Mouse (Mus musculus): ENCODE results near the gene Fgf6.

The Fgf6 gene

DNA sequence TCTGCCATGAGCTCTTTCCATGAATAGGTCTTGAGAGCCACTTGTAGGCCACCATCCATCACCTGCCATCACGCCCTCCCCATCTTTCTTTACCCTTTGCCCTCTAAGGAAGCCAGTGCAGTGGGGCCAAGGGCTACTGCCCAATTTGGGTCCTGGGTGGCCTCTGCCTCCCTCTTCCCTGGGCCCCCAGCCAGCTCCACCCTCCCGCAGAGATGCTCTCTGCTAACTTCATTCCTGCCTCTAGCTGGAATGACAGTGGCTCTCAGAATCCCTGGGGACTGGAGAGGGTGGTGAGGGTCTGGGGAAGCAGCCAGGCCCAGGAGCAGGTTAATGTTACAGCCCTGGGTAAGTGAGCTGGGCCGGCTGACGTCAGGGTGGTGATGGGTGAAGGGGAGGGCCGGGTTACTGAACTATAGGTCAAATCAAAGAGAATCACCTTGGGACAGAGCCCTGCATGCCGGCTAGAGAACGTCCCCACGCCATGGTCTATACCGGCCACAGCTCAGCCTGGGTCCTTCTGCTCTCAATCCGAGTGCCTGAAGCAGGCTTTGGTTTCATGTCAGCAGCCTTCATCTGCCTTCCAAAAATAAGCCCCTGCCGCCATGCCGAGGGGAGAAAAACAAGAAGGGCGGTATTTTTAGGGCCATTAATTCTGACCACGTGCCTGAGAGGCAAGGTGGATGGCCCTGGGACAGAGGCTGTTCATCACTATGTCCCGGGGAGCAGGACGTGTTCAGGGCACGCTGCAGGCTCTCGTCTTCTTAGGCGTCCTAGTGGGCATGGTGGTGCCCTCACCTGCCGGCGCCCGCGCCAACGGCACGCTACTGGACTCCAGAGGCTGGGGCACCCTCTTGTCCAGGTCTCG lies at the start of gene Fgf6:
Gene Fgf6, plus strand, starts transcription at position 681 of the 865 bp plus-strand sequence.
- DNase-seq, result no peak

DNA sequence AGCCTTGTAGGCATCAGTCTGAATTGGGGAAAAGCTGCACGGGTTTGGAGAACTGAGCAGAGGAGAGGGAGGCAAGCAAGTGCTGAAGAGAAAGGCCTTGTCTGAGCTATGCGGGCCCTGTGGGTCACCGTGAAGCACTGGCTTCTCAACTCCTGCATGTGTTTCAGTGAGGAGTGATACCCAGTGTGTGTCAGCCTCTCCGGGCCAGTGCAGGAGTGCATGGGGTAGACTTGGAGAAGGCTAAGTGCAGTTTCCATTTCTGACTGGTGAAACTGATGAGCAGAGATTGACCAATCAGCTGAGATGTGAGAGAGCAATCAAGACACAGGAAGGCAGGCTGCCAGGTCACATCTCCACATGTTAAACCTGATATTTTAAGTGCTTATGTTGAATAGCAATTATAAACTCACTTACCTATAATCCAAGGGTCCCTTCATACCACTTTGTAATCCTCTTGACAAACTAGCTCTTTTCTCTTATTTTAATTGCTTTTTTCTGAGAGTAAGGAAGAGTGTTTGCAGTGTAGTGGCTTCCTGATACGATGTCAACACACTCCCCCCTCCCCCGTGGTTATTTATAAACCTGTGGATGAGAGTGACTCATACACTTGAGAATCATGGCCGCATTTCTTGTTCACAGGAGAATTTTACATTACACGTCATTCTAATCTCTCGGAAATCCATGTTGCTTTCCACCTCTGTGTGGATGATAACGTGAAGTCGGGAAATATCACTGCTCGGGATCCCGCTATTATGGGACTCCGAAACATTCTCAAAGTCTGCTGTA lies 49.0 kb upstream of the Fgf6 start:
- no peak for DNase-seq

DNA sequence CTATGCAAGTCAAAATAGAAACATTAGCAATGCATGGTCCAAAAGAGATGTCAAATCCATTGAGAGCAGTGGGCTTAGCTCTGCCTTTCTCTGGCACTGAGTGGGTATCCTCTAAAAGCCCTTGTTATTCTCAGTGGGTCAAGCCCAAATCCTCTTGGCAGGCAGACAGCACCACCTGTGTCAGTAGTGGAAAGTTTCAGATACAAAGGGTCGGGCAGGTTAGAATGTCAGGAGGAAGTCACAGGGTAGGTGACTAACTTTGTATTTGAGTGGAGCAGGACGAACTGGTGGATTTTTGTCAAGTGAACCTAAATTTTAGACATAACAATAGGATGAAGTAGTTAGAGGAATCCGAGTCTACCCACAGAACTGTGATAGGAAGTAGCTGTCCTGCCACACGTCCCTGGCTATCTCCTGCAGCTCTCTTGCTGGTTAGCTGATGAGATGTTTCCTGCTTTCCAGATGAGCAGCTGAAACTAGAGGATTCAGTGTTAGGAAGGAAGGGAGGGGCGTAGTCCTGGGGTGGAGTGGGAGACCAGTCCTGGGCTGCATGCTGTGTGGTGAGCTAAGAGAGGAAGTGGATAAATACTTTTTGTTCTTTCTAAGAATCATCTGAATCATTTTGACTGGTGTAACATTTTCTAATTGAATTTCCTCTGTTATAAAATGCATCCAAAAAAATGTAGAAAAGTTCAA lies 33.7 kb upstream of the Fgf6 start:
- no peak for DNase-seq

DNA sequence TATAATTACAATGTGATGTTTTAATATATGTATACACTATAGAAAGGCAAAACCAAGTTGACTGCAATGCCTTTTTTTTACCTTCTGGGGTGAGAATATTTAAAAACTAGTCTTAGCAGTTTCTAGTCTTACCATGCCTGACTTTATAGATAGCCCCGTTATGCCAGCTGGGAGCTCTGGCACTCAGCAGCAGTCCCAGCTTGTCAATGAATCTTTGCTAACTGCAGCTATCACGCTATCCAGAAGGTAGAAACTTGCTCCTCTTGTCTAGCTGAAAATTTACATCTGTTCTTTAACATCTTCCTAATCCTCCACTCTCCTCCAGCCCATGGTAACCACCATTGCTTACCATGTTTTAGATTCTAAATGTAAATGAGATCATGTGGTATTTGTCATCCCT lies 21.7 kb upstream of the Fgf6 start:
- DNase-seq, result no peak

DNA sequence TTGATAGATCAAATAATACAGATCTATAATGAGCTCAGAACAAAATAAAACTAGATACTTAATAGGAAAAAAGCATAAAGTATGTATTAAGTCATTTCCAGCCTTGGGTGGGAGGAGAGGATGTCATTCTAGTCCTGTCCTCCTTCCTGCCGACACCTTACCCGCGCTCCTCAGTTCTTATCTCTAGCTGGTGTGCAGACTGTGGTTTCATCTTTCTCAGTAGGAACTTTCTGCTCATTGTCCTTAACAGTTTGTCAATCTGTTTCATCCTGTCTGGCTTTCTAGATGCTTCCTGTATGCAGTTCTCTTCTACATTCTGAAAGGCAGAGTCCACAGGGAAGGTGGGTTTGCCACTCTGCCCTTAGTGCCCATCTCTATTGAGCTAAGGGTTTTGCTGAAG lies 19.9 kb upstream of the Fgf6 start:
- no peak for DNase-seq

DNA sequence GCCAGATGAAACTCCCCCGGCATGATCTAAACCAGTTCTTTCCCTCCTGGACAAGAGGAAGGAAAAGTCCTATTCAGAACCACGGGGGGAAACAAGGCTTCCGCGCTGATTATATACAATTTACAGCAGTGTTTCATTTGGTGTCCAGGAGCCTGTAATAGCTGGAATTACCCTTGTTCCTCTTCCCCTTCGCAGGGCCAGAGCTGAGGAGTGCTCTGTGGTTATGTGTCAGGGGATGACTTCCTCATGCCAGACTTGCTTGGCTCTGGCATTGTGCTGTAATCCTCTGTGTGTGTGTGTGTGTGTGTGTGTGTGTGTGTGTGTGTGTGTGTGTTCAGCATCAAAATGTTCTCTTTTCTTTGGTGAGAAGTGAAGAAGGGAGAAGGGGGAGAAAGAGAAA lies 19.0 kb upstream of the Fgf6 start:
- DNase-seq, result no peak

DNA sequence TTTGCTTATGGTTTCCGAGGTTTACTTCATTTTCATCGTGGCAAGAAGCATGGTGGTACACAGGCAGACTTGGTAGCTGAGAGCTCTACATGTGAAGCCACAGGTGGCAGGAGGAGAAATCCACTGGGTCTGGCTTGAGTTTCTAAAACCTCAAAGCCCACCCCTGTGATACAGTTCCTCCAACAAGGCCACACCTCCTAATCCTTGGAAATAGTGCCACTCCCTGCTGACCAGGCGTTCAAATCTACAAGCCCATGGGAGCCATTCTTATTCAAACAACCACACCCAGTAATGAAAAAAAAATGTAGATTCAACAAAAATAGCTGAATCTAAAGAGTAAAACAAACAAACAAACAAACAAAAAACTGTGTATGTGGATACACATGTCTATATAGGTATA lies 9.7 kb upstream of the Fgf6 start:
- no peak for DNase-seq

DNA sequence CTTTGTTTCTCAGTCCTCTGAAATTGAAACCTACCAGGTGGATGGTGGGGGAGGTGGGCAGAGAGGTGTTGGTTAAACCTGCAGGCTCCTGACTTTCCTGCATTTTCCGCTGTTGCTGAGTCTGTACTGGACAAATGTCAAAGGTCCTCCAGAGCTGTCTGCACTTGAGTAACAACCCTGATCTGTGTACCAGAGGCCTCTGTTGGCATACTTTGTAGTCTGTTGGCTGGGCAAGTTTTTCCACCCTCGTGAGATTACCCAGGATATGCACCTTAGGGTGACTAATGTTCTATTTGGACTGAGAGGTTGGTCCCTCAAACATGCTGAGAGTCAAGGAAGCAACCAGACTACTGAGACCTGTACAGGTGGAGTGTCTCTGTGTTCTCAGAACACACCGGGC lies 8.8 kb upstream of the Fgf6 start:
- no peak for DNase-seq

DNA sequence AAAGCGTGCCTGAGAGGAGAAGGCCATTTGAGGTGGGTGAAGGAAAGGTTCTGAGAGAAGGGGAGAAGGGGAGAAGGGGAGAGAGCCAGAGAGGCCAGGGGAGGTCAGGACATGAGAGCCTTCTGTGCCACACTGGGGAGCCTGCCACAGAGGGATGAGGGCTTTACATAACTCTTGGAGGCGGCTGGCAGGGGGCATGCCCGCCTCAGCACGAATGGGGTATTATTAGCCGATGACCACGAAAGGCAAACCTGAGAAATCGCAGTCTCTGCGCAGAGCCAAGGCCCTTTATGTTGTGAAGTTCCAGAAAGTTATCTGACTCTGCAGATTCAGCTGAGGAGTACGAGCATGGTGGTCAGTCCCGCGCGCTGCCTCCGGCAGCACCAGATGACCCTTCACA lies 5.4 kb upstream of the Fgf6 start:
- no peak for DNase-seq

DNA sequence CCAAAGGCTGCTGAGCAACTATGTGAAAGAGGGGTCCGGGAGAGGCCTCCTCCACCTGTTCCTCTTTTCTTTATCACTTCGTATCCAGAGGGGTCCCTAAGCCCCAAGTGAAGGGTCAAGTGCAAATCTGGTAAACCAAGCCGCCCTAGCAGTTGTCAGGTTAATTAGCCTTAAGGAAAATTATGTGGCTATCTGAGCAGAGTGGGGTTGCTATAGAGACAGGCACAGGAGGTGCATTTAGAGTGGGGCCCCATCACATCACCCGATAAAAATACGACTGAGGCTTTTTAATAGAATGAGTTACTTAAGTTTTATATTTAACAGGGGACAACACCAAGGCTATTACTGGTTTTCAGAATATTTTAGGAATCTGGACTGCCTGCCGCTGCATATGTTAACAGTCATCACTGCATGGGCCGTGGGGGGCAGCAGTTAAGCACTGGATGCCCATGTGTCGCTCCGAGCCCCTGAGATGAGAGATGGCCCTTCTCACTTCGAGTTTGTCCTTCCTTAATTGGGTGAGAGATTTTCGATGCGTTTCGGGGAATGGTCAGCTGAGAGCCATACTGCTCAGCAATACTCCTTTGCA lies 3.3 kb upstream of the Fgf6 start:
- DNase-seq, result no peak

DNA sequence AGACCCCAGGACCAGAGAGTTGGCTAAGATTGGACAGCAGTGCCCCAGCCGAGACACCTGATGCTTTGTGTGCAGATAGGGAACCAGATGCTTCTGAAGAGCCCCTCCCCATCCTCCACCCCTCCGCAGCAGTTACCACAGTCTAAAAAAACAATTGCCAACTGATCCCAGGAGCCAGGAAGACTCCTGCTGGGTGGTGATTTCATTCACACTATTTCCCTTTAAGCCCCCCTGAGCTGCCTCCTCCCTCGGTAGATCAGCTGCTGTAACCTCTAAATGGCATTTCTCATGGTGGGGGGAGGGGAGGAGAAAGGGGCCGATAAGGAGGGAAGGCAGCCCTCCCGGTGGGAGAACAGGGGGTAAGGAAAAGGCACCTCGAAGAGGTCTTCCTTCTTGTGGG lies 3.9 kb downstream of the Fgf6 start:
- DNase-seq, result peak; percentile 18

DNA sequence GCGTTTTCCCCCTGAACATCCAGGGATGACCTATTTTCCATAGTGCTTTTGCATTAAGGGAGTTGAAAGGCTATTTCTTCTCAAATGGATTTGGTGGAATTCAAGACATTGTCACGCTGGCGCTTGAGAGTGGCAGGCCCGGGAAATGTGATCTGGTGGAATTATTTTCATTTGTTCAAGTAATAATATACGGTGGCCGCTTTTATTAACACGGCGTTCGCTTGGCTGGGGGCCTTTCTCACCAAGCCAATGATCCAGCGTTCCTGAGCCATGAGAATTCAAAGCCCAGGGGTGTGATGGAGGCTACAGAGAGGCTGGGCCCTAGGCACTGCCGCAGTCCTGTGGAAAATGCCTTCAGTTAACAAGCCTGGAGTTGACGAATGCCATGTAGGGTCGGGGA lies 5.0 kb downstream of the Fgf6 start:
- DNase-seq, result peak; percentile 20

DNA sequence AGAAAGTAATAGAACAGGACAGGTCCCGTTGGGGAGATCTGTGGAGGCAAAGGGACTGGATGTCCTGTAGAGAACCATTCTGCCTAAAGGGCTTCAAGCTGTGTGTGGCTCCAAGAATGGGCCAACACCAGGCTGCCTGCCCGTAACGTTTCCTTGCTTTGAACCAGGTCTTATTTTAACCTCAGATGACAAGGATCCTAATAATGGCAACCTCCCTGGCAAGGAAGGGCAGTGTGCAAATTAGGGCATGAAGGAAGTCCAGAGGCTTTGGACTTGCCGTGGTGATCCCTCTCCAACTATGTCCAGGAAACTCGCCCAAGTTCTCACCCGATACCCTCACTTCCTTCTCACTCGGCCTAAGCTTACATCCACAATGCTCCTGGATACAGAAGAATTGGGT lies 9.4 kb downstream of the Fgf6 start:
- no peak for DNase-seq

DNA sequence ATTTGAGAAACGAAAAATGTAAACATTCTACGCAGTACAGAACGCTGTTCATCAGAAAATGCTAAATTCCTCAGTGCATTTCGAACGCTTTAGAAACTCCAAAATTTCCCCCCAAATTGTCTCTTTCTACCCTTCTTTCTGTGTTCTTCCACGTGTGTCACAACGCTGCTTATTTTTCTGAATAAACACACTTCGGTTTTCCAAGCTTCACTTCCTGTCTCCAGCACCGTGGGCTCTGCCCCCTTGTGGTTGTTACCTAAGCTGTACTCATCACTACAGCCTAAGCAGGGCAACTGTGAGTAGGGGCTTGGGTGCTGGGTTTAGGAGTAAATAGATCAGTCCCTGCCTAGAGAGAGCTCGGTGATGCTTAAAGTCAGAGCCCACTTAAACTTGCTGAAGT lies 19.4 kb downstream of the Fgf6 start:
- DNase-seq, result peak; percentile 77

DNA sequence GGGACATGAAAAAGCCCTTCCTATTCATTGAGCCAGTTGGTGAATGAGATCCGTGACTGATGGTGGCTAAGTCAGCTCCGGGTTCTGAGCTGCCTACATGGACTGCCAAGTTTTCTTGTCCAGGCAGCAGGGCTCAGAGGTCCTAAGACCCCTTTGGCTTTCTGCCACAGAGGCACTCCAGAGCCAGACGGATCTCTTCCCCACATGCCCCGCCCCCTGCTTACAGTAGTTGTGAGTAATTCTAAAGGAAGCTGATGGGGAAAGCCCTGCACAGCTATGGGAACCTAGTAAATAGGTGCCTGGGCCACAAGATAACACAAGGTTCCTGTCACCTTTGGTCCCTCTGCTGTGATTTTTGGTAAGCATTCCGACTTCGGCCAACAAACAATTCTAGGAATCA lies 29.5 kb downstream of the Fgf6 start:
- DNase-seq, result peak; percentile 40

DNA sequence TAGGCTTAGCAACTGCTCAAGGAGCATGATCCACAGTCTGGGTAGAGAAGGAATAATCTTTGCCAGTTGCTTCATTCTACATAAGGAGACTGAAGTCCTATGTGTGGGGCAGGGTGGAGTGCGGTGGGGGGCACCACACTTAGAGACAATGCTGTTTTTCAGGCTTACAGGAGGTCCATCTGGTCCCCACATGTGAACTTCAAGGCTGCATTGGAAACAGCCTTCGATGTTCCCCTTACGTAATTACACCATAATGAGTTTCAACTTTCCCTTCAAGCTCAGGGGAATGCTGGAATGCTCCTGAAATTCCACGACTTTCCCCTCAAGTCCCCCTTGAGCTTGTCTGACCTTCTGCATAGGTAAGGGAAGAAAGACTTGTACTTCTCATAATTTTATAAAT lies 35.5 kb downstream of the Fgf6 start:
- DNase-seq, result peak; percentile 65

DNA sequence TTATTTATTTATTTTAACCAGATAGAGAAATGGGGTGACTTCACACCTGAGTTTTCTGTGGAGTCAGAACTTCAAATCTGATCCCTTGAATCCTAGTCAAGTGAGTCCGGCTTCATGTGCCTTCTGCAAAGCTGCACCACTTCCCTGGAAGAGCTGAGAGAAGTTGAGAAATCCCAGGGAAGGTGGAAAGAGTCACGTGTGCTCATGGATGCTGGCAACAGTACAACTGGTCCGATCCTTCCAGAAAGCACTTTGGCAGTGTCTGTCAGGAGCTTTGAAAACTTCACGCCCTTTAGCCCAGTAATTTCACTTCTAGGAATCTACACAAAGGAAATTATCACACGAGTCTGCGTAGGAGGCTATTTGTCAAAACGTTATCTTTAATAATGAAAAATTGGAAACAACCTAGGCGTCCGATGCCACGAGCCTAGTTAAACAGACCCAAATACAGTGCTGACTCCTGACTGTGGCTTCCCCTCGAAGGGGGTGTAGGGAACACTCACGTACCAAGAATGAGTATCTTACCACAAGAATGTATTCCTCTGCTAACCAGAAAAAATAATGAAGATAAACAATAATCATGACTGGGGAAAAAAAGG lies 41.7 kb downstream of the Fgf6 start:
- no peak for DNase-seq

DNA sequence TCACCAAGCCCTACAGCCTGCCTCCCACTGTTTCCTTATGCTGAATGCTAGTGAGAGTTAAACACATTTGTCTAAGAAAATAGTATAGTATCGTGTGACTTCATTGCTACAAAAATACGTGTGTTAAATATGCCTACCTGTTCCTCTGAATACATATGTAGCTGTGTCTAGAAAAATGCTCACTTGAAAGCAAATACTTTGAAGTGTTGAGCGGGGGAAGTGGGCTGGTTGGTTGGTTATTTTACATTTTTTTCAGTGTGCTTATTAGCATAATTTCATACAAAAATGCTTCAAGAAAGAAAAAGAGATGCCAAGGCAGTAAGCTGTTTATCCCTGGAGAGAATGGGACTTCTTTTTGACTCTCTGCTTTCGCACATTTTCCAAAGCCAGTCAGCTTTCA lies 44.6 kb downstream of the Fgf6 start:
- DNase-seq, result no peak

DNA sequence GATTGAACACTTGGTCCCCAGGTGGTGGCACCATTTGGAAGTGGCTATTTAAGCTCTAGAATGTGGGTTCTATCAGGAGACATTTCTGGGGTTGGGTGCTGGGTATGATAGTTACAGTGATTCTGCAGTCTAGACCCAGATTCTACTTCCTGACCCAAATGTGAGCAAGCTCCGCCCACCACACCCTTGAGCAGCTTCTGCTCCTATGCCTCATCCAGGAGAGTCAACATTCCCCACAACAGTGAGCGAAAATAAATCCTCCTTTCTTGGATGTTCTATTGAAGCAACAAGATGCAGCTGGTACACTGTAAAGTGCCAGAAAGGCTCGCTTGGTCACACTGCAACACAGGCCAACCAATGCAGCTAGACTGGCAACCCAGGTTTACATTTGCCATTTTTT lies 48.5 kb downstream of the Fgf6 start:
- DNase-seq, result no peak

DNA sequence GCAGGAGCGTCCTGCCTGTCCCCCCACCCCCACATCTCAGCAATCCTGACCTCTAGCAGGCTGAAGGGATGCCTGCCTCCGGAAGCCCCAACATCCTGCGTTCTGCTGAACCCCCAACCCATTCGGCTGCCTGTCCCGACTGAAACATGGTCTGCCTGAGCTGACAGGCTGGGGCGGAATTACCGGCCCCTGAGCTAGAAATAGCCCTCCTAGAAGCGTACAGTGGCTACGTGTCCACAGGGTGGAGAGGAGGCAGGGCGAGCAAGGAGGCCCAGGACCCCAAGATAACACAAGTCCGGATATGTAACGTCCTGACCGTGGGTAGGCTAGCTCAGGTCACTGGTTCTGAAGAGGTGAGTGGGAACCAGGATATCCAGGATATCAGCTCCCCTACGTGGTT lies 49.4 kb downstream of the Fgf6 start:
- DNase-seq, result peak; percentile 42

DNA sequence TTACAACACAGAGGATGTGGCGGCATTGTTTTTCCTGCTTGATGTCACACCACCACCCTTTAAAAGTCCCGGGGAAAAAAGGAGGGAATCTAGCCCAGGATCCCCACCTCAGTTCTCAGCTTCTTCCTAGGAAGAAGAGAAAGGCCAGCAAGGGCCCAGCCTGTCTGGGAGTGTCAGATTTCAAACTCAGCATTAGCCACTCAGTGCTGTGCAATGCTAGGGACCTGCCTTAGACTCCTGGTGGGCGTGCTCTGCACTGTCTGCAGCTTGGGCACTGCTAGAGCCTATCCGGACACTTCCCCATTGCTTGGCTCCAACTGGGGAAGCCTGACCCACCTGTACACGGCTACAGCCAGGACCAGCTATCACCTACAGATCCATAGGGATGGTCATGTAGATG lies 57.4 kb downstream of the Fgf6 start, which contains the start of gene Fgf23:
Gene Fgf23, plus strand, starts transcription at position 86 of the 400 bp plus-strand sequence.
- peak; percentile 79 for DNase-seq
